8 mouse cellular contexts compared by ENCODE assay signal in genomic region chr7:27590566-27591213, GRCm38 (mm10). TPM values are rescaled to one million over a fixed set of nuclear protein-coding genes. Genes with fewer than 3 reads are reported as not detected.
DNase-seq lines count a peak whose midpoint lies in the region; ATAC-seq lines count a peak whose summit lies in the region.

No protein-coding gene starts in this region.

- no peaks in the 10 kb centered on the region for H3K27me3 ChIP-seq in kidney, embryonic 16.5 days (ENCODE audit: insufficient read depth, low read length)
- no peaks in the 10 kb centered on the region for H3K27me3 ChIP-seq in hindbrain, embryonic 12.5 days
- H3K27me3 ChIP-seq in midbrain, embryonic 14.5 days (ENCODE audit: control insufficient read depth, insufficient read depth, low read length) = no peaks in the 10 kb centered on the region

- WGBS in kidney, embryonic 16.5 days = 64% methylated on average over 4 of the region's 4 CpGs
- 62% methylated on average over 4 of the region's 4 CpGs for WGBS in hindbrain, embryonic 12.5 days
- WGBS in midbrain, embryonic 14.5 days = 61% methylated on average over 4 of the region's 4 CpGs

- no peaks in the 10 kb centered on the region for H3K36me3 ChIP-seq in kidney, embryonic 16.5 days (ENCODE audit: insufficient read depth, low read length)
- H3K36me3 ChIP-seq in hindbrain, embryonic 12.5 days = peaks cover 6% of the 10 kb centered on the region; the same call in 1 of the 2 replicates
- peaks cover 4% of the 10 kb centered on the region; the same call in 1 of the 2 replicates for H3K36me3 ChIP-seq in midbrain, embryonic 14.5 days (ENCODE audit: control insufficient read depth, insufficient read depth, low read length)

- H3K9ac ChIP-seq in kidney, embryonic 16.5 days (replicated peaks; ENCODE audit: low read length) = peak overlapping the region; percentile 64
- peak overlapping the region; percentile 50; the same call in 1 of the 2 replicates for H3K9ac ChIP-seq in hindbrain, embryonic 12.5 days
- no peak overlapping the region; the same call in 1 of the 2 replicates for H3K9ac ChIP-seq in midbrain, embryonic 14.5 days (replicated peaks; ENCODE audit: low read length)

- peaks cover 20% of the 10 kb centered on the region for H3K4me1 ChIP-seq in kidney, embryonic 16.5 days (ENCODE audit: insufficient read depth, low read length)
- H3K4me1 ChIP-seq in hindbrain, embryonic 12.5 days = peaks cover 13% of the 10 kb centered on the region
- H3K4me1 ChIP-seq in midbrain, embryonic 14.5 days (ENCODE audit: control insufficient read depth, insufficient read depth, low read length) = peaks cover 13% of the 10 kb centered on the region

- no peaks in the 10 kb centered on the region for H3K9me3 ChIP-seq in kidney, embryonic 16.5 days (ENCODE audit: low read length)
- no peaks in the 10 kb centered on the region for H3K9me3 ChIP-seq in hindbrain, embryonic 12.5 days (replicated peaks)
- no peaks in the 10 kb centered on the region for H3K9me3 ChIP-seq in midbrain, embryonic 14.5 days (ENCODE audit: control insufficient read depth, low read length)

- peak overlapping the region; percentile 71 for H3K4me3 ChIP-seq in kidney, embryonic 16.5 days (ENCODE audit: low read length)
- peak overlapping the region; percentile 67 for H3K4me3 ChIP-seq in hindbrain, embryonic 12.5 days
- H3K4me3 ChIP-seq in midbrain, embryonic 14.5 days (replicated peaks; ENCODE audit: low read depth, low read length) = peak overlapping the region; percentile 72

- DNase-seq in kidney, postnatal 14 days = no peak
- DNase-seq in NIH3T3 (ENCODE audit: low read depth) = peak; percentile 56
- DNase-seq in midbrain, embryonic 14.5 days = no peak
- DNase-seq in ovary, postnatal 10 days (ENCODE audit: low spot score) = no peak
- no peak for DNase-seq in gastrocnemius, postnatal 10 days

- no peak for ATAC-seq in kidney, embryonic 16.5 days (ENCODE audit: low FRiP score, low TSS enrichment)
- ATAC-seq in hindbrain, embryonic 12.5 days (ENCODE audit: low FRiP score) = no peak
- no peak for ATAC-seq in midbrain, embryonic 14.5 days (ENCODE audit: low FRiP score, low TSS enrichment)
- no peak for ATAC-seq in megakaryocyte progenitor cell, adult 5-6 weeks (replicated peaks; ENCODE audit: poor library complexity)

- peak overlapping the region; percentile 68 for H3K4me2 ChIP-seq in kidney, embryonic 16.5 days (replicated peaks; ENCODE audit: low read depth, low read length)
- H3K4me2 ChIP-seq in hindbrain, embryonic 12.5 days (replicated peaks) = peak overlapping the region; percentile 74
- H3K4me2 ChIP-seq in midbrain, embryonic 14.5 days (ENCODE audit: low read length) = peak overlapping the region; percentile 57

- H3K27ac ChIP-seq in kidney, embryonic 16.5 days (ENCODE audit: low read length) = peak overlapping the region; percentile 98
- peak overlapping the region; percentile 99 for H3K27ac ChIP-seq in hindbrain, embryonic 12.5 days
- H3K27ac ChIP-seq in midbrain, embryonic 14.5 days (replicated peaks; ENCODE audit: low read depth, low read length) = peak overlapping the region; percentile 99

RNA-seq across cellular contexts. Expression of gene Akt2, which starts 0.7 kb away (rescaled TPM):
- 110 and 112 TPM in 2 replicates for polyA plus RNA-seq in kidney, embryonic 16.5 days (2015; fragmentation: Nextera tagmentation; extraction: Ambion mirVana)
- 85.0 and 90.5 TPM in 2 replicates for polyA plus RNA-seq in hindbrain, embryonic 12.5 days (2016; fragmentation: Nextera tagmentation; extraction: Ambion mirVana)
- polyA plus RNA-seq in midbrain, embryonic 14.5 days (2014; fragmentation: Nextera tagmentation; extraction: Ambion mirVana) = 51.0 and 67.0 TPM in 2 replicates
- total RNA-seq in gastrocnemius, postnatal 10 days (2021) = 100 to 1,000 TPM; 128 to 134 TPM
- 33.8 and 40.3 TPM in 2 replicates for total RNA-seq in megakaryocyte progenitor cell, adult 5-6 weeks (2015)
- 46.9 and 50.2 TPM in 2 replicates for total RNA-seq in megakaryocyte progenitor cell, adult 5-6 weeks (2017)

RNA-seq across cellular contexts. Expression of gene 2310022A10Rik, which starts 37.7 kb away (rescaled TPM):
- polyA plus RNA-seq in kidney, embryonic 16.5 days (2015; fragmentation: Nextera tagmentation; extraction: Ambion mirVana) = 25.1 and 30.4 TPM in 2 replicates
- 35.0 and 35.4 TPM in 2 replicates for polyA plus RNA-seq in hindbrain, embryonic 12.5 days (2016; fragmentation: Nextera tagmentation; extraction: Ambion mirVana)
- 26.3 and 35.3 TPM in 2 replicates for polyA plus RNA-seq in midbrain, embryonic 14.5 days (2014; fragmentation: Nextera tagmentation; extraction: Ambion mirVana)
- 100 to 1,000 TPM; 106 to 110 TPM for total RNA-seq in gastrocnemius, postnatal 10 days (2021)
- 13.4 and 14.1 TPM in 2 replicates for total RNA-seq in megakaryocyte progenitor cell, adult 5-6 weeks (2015)
- 12.4 and 15.6 TPM in 2 replicates for total RNA-seq in megakaryocyte progenitor cell, adult 5-6 weeks (2017)

RNA-seq across cellular contexts. Expression of gene Pld3, which starts 37.7 kb away (rescaled TPM):
- polyA plus RNA-seq in kidney, embryonic 16.5 days (2015; fragmentation: Nextera tagmentation; extraction: Ambion mirVana) = 121 and 122 TPM in 2 replicates
- polyA plus RNA-seq in hindbrain, embryonic 12.5 days (2016; fragmentation: Nextera tagmentation; extraction: Ambion mirVana) = 93.9 and 104 TPM in 2 replicates
- 114 and 134 TPM in 2 replicates for polyA plus RNA-seq in midbrain, embryonic 14.5 days (2014; fragmentation: Nextera tagmentation; extraction: Ambion mirVana)
- total RNA-seq in gastrocnemius, postnatal 10 days (2021) = 10 to 100 TPM; 27.2 to 37.9 TPM
- 9.3 and 9.4 TPM in 2 replicates for total RNA-seq in megakaryocyte progenitor cell, adult 5-6 weeks (2015)
- total RNA-seq in megakaryocyte progenitor cell, adult 5-6 weeks (2017) = 5.3 and 7.5 TPM in 2 replicates
